Mouse (Mus musculus) embryo, embryonic 11.5 days (tissue): Measurements from ENCODE around the gene Ctdspl.

Experiments
- DNase-seq: peaks from one replicate; pipeline ENCODE4 v3.0.0-alpha.2; 2012; ENCODE audit warnings: low read depth, low spot score

Gene Ctdspl

DNA sequence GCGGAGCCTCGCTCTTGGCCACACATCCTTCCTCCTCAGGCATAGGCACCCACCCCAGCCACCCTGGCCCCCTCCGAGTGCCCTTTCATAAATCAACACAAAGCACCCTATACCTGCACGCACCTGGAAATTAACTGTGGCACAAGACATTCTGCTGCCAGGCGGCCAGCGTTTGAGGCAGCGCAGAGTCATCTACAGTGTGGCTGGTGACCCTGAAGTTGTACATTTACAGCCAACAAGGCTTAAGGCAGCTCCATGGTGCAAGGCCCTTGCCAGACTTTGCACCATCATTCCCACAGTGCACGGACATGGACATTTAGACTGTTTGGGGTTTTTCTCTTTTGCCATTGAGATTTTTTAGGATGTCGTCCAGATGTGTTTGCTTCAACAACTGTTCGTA, 134.4 kb downstream of the Ctdspl start:
- no peak for DNase-seq

DNA sequence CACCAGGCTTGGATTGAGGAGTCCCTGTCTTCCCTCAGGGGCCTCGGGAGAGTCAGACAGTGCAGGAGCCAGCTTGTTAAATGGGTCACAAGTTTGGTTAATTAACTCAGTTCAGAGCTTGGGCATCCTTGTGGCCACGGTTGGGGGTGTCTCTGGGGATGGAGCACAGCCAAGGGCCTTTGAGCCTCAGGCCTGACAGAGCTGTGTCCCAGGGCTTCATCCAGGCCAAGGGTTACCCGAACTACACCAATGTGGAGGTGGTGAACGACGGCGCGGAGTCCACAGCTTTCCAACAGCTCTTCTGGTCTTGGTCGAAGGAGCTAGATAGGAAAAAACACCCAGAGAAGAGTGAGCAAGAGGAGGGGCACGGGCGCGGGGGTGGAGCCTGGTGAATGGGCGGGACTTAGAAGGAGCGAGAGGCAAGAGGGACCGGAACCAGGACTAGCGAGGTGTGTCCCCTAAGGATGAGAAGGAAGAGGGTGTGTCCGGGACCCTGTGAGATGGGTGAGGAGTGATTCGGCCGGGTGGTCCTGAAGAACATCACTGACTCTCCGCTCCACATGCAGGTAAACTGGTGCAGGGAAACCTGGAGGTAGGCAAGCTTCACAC, 136.9 kb downstream of the Ctdspl start:
- DNase-seq = no peak

DNA sequence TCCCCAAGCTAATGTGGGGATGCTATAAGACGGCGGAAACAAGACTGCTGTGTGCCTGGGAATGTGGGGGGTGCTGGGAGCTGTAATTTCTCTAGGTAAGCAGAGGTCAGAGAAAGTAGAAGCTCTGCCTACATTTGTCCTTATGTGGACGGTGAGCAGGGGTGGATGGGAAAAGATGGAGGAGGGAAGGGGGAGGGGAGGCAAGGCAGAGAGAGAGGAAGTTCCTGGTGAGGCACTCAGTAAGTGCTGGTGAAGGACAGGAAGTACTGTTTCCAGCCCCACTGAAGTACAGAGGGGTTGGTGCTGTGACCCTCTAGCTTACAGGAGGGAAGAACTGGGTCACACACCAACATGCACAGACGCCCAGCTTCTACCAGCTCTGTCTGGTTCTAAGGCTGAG, 138.0 kb downstream of the Ctdspl start:
- DNase-seq = no peak

DNA sequence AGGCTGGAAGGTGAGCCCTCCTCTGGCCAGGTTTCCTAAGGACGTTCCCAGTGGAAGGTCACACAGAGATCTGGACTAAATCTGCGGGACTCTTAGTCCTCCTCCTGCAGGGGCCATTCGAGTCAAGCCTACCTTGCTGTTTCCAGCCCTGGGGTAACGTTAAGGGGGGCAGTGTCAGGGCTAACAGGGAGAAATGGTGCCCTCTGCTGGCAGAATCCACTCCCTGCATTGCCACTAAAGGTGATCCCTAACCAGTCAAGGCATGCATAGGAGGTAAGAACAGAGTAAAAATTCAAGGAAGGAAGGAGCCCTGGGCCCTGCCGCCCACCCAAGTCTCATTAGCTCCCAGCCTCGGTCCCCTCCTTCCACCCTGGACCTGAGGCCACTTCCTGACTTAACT, 141.3 kb downstream of the Ctdspl start:
- DNase-seq = peak; percentile 67

DNA sequence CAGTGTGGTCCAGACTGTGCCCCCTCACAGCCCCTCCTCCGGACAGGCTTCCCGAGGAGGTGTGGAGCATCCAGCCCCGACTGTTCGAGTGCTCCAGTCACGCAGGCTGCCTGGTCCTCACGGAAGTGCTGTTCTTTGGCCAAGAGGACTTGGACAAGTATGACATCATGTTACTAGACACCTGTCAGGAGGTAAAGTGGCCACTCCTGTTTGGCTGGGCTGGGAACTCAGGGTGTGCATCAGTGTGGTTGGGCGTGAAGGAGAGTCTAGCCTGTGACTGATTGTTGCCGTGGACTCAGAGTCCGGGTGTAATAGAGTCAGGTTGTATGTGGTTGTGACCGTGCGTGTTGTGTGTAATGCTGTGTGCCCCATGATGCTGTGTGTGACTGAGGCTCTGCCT, 142.0 kb downstream of the Ctdspl start:
- no peak for DNase-seq

DNA sequence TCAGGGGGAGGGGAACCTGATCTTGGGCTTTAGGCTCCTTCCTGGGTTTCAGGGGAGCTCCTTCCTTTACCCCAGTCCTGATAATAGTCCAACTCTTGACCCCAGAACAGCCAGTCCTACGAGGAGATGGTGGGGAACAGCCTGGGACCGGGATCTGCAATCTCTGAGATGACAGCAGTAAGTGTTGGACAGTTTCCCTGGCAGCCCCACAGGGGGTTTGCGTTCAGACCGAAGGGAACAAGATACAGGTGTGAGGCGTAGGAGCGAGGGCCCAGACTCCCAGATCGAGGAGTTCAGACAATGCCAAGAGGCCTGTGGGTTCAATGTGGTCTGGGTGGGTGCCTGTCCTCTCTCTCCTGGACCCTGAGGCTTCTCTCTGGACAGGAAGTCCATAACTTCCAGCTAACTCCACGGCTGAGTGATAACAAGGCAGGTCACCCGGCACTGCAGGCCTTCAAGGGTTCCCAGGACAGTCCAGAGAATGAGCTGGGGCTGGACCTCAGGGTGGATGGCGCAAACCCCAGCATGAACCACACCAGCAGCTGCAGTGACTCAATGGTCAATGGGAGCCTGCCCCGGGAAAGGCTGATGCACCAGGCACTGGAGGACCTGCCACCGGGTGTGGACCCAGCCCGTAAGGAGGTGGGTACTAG, 144.0 kb downstream of the Ctdspl start:
- no peak for DNase-seq

DNA sequence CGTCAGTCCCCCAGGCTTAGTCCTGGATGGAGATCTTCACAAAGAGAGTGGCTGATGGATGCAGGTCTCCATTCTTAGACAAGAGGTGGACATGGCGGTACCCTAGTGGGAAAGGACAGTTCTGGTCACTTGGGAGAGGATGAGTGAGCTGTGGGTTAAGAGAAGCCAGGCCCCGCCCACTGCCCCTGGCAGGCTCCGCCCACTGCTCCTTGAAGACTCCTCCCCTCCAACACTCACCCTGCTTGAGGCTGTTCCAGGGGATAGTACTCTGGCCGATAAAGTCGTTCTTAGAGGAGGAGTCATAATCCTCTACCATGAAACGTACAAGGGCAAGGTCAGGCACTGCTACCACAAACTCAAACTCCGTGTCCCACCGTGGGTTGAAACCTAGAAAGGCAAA, 145.5 kb downstream of the Ctdspl start:
- no peak for DNase-seq

DNA sequence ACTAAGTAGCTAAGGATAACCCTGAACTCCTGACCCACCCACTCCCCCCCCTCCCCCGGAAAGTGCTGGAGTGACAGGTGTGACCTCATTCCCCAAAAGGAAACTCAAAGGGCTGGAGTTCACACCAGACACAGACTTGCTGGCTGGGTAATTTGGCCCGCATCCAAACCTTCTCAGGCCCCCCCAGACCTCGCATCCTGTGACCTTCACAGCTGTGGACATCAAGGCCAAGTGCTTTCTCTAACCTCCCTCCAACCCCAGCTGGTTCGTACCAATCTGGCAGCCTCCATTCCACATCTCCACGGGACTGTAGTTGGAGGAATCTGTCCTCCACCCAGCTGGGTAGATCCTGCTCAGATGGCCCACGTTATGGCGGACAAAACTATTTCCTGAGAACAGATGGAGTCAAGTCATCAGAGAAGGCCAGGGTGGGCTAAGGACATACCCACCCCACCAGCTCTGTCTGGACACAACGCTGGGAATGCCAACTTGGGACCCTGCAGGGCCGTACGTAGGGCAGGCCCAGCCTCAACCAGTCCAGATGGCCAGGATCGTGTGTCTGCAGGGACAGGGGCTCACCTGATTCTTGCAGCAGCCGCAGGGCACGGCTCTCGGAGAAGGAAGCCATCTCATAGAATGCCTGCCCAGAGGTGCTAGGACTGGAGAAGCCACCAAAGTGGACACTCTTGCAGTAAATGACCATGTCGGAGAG, 147.1 kb downstream of the Ctdspl start:
- DNase-seq = no peak

DNA sequence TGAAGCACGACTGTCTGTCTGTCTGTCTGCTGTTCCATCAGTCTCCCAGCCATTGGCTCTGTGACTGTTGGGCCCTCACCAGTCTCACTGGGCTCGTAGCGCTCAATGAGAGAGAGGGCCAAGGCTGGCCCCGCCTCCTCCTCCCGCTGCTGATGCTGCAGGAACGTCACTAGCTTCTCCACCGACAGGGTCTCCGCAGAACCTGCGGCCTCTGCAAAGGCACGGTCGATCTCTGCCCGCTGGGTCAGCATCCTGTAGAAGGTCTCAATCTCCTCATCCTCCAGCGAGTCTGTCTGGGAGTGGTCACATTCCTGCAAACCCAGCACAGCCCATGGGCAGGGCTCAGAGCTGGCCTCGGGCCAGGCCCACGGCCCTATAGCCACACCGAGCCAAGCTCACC, 149.4 kb downstream of the Ctdspl start:
- DNase-seq = no peak

DNA sequence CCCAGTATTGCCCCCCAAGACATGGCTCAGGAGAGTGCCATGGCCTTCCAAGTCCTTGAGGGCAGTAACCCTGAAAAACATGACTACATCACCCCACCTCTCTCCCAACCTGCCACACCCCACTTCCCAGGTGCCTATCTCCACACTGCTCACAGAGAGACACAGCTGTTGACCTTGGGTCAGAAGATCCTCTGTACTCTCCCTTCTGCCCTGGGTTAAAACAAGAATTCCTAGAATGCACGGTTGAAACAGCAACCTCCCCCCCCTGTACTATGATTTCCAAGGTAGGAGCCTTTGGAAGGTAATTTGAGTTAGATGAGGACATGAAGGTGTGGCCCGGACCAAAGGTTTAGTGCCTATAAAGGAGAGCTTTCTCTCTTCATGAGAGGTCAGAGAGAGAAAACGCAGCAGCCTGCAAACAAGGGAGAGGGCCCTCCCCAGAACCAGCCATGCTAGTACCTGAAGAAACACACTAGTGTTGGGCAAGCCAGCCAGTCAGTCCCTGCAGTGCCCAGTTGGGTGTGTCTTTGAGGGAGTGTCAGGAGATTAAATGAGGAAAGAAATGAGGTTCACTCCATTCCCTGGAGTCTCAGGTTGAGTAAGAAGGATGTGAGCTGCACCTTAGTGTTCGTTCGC, 153.9 kb downstream of the Ctdspl start:
- DNase-seq = no peak

DNA sequence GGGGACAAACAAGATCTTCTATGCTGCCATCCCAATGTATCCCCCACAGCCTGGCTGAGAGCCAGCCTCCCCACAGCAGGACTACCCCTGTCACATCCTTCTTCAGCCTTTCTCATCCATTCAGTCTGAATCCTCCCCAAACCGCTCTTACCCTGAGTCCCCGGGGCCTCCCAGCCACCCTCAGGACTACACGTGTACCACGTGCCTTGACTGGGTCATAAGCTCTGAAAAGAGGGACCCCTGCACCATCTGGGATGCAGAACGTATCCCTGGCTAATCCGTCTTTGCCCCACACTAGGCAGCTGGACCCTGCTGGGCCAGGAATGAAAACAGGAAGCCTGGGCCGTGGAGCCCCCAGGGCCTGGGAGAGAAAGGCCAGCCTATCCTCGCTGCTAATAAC, 155.8 kb downstream of the Ctdspl start:
- DNase-seq = no peak

DNA sequence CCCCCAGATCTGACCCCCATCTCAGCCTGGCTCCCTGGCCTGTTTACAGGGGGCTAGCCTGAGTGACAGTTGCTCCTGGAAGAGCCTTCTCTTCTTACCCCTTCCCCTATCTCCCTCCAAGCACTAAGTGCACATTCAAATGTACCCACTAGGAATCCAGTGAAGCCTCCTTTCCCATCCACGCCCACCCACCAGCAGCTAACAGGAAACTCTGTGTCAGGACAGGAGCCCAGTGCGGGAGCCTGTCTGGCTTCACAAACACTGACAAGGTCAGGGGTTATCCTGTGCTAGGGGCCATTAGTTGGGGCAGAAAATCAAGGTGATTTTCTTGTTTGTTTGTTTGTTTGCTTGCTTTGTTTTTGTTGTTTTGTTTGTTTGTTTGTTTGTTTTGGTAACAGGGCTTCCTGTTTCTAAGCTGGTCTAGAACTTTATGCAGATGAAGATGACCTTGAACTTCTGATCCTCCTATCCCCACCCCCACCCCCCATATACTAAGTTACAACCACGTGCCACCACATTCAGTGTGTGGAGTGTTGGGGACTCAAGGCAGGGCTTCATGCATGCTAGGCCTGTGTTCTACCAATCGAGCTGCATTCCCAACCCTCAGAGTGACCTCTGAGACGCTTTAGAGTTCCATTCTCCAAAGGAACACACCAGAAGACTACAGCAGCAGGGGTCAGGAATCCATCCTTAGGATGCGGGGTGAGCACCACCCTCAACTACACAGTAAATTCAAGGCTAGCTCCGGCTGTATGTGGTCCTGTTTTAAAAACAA, 156.6 kb downstream of the Ctdspl start:
- DNase-seq = no peak

DNA sequence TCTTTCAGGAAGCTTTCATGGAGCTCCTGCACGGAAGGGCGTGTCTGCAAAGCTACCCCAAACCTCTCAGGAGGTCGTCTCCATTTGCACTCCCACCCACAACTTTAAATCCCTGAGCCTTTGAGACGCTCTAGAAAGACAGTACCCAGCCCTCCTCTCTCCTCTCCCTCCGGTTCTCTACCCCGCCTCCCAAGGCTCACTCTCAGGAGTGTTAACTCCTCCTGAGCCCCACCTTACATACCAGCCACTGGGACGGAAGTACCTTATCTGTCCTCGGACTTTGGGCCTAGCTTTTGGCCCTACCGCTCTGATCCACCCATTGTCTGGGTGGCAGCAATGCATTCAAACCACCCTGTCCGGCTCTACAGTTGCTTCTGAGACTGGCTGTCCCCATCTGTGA, 157.7 kb downstream of the Ctdspl start:
- DNase-seq = no peak

DNA sequence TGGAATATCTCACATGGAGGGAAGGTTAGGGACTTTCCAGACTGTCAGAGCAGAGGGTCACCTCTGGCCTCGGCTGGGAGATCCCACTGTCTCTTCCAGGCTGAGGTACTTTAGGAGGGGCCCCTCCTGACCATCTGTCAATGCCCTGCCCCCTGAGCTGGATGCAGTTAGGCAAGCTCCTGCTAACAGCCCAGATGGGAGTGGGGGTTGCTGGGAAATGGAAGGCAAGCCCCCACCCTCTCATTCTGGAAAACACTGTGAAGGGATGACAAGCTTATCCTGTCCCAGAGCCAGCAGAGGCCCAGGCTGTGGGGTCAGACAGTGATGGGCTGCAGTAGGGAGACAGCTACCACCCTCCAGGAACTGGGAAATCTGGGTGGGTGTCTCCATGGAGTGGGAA, 160.2 kb downstream of the Ctdspl start:
- no peak for DNase-seq

DNA sequence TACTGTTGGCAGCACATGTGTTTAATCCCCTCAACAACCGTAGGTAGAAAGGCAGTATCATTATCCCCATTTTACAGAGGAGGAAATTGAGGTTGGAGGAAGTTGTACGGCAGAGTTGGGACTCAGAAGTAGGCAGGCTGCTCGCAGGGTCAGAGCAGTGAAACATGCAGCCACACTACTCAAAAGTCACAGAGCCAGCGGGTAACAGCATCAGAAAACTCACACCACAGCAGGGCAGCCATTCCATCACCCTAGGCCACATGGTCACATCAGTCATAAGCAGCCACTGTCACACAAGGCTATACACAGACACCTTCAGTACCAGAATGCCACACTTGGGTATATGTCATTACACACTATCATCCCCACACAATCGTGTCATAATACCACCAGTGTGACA, 161.1 kb downstream of the Ctdspl start:
- no peak for DNase-seq

DNA sequence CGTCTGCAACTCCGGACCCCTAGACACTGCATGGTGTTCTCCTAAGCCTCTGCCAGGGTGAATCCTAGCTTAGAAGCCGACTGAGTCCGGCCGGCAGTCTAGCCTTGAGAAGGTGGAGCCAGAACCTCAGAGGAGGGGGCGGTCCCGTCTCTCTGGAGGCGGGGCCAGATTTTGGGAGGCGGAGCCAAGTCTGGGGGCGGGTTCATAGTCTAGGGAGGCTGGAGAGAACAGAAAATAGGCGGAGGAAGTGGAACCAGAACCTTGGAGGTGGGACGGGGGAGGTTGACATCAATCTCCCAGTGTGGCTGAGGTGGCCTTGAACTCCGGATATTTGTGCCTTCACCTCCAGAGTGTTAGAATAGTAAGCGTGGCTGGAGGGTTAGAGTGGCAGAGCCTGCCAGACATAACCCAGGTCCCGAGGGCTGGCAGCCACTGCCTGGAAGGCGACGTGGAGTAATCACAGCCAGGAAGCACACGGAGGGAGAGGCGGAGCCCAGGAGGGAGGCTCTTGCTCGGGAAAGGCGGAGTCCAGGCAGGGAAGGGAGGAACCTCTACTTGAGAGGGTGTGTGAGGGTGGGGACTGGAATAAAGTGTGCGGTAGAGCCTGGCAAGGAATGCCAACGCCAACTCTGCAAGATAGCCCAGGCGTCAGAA, 162.0 kb downstream of the Ctdspl start:
- DNase-seq = peak; percentile 73

DNA sequence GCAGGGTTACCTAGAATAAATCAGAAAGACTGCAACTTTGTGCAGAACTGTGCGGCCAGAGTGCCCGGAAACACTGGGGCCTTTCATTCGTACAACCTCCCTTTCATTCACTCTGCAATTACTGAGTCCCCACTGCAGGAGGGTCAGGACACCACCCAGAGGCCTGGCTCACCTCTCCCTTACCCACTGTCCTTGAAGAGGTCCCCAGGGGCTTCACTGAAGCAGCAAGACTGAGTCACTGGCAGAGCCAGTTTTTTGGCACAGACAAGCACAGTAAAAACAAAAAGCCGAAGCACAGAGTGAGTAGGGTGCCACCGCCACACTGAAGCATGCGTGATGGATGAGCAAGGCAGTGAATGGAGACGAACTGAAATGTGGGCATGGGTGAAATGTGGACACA, 163.2 kb downstream of the Ctdspl start:
- no peak for DNase-seq

DNA sequence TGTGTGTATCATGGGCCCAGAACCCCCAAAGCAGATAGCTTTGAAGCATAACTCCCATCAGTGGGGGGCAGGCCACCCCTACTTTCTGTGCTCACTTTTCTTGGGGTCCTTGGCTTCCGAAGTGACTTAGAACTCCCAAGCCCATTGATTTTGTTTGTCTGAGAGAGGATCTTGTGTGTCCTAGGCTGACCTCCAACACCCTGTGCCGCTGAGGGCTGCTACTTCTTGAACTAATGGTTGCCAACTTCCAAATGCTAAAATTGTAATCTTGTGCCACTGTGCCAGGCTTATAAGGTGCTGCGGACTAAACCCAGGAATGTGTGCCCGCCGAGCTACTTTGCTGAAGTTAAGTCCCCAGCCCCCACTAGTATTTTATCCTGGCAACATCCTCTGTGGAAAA, 164.2 kb downstream of the Ctdspl start:
- DNase-seq = no peak

DNA sequence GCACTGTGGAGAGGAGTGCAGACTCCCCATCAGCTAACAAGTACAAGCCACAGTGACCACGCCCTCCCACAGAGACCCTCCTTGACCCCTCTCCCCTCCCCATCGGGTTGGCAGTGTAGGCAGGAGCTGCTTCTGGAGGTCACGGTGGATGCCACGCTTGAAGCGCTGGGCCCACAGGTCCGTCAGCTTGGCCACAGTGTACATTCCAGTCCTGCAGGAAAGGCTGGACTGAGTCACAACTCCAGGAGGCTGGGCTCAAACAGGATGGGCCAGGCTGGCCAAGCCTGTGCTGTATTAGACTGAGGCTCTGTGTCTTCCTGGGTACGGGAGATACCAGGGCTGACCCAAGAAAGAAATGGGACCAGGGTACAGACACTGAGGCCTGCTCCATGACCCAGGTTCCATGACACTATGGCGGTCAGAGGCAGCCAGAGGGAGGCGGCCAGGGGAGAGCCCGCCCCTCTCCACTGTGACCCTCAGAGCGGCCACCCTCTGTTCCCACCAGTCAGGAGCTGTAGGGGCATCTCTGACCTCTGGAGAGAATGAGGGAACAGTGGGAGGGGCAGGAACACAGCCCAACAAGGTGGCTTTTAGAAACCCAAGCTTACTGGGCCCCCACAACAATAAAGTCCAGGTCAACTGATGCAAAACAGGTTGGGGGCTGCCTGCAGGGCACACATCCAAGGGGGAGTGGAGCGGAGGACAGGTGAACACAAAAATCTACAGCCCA, 165.5 kb downstream of the Ctdspl start:
- no peak for DNase-seq

DNA sequence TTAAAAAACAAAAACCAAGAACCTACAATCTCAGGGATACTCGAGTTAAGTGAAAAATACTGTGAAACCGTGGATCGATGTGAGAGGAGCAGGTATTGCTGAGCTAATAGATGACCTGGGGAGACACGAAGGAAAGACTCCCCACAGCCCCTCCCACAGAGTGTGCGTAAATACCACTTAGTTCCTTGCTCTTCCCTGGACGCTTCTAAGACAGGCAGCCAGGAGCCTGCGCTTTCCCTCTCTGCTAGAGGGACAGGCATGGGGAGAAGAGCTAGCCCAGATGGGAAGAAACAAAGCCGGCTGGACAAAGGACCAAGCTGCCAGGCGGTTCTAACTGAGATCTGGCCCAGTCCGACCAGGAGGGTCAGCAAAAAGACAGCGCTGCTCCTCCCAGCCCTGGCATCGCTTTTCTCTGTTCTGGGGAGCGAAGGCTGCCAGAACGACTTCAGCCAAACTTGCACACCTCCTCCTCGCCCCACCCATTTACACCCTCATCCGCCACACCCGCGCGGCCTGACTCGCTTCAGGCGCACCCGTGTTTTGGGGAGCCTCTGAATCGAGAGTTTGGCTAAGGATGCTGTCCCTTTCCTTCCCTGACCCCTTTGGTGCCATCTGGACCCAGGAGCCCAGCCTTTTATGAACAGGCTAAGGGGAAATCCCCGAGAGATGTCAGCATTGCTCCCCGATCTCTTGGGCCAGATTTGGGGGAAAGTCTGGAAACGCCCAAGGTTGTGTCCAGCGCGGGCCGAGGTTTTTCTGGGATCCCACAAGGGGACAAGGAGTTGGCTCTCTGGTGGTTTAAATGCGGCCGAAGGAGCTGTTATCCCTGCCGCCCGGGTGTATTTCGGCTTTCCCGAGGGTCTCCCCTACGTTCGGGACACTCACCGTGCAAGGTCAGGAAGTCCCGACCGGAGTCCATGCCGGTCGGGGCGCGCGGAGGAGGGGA, 166.5 kb downstream of the Ctdspl start:
- no peak for DNase-seq
